Mouse (Mus musculus) bone marrow macrophage, adult 2 months (primary cell): ENCODE measurements around the gene Ldhal6b.

ENCODE experiments used
- CTCF ChIP-seq: IDR thresholded peaks from 2 replicates; pipeline ENCODE4 v1.5.1; 2012; ENCODE audit warnings: low read depth, mild to moderate bottlenecking, low read length, moderate library complexity
- POLR2A ChIP-seq: IDR thresholded peaks from 2 replicates; pipeline ENCODE4 v1.6.1; 2012; ENCODE audit warnings: mild to moderate bottlenecking, low read depth, low read length, borderline replicate concordance

DNA sequence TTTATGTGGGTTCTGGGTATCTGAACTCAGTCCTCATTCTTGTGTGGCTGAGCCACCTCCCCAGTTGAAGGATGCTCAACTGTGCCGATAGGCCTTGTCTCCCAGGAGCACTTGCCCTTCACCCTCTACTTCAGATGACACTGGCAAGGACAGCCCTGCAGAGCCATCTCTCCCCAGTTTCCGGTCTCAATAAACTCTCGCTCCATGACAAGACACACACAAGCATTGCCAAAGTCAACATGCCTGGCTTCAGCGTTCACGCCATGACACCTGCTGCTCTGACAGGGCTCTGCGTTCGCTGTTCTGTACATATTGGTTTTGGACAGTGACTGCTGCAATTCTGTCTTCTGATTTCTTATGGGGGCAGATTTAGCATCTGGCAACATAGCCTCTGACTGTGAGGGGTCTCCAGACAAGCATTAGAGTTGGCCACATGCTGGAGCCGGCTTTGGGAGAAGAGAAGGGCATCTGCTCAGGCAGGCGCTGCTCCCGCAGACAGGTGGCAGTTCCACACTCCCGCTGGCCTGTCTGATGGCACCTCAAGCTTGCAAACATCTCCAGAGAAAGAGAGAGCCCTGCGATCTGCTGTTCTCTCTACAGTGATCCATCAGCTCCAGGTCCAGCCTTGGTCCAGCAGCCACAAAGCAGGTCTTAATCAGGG, 31.6 kb downstream of the Ldhal6b start:
- no peak for TF ChIP-seq CTCF
- no peak for TF ChIP-seq POLR2A
